Mouse (Mus musculus) left cerebral cortex, postnatal 4 days (tissue): ENCODE measurements around the gene Hspb2. TPM values are rescaled to one million over a fixed set of nuclear protein-coding genes. Genes with fewer than 3 reads are reported as not detected.
A peak's percentile ranks its signal among the peaks of the same experiment; 100 is the strongest.

Experiments
- DNase-seq: peaks from one replicate; pipeline ENCODE4 v3.0.0-alpha.2; 2022
- intact Hi-C: fragments of 180-260 bp; cut with DNase I; formaldehyde crosslinking; loops from one replicate; pipeline ENCODE4 v1.15.1; 2025
- total RNA-seq, 2 experiments: library from RNA; stranded (reverse); gene quantifications; 2 replicates each; pipeline ENCODE4 v1.2.3; 2021

Gene Hspb2
- total RNA-seq, 2 experiments from 2014 or later: 1.0 to 1.3 TPM

- DNase-seq: no peak
- intact Hi-C loops: no loop called here
Observed at GRCm38 (mm10) chr9:50751323-50751722, 831 bp downstream of the Hspb2 start, which contains the start of gene Cryab. TSS of gene Cryab (plus strand) at chr9:50751325.

GRCm38 (mm10) chr9:50750706-50751105 lies 1.4 kb downstream of the Hspb2 start:
- no peak for DNase-seq
- intact Hi-C loops: no loop called here

GRCm38 (mm10) chr9:50746214-50746677 lies 5.9 kb downstream of the Hspb2 start, which contains the start of gene 2310030G06Rik:
TSS of gene 2310030G06Rik (minus strand) at chr9:50746536.
- DNase-seq: no peak
- intact Hi-C loops: no loop called here

- DNase-seq: no peak
- intact Hi-C loops: no loop called here
Observed at GRCm38 (mm10) chr9:50745806-50746205, 6.3 kb downstream of the Hspb2 start.

GRCm38 (mm10) chr9:50742744-50743143 lies 9.4 kb downstream of the Hspb2 start:
- intact Hi-C loops: no loop called here

GRCm38 (mm10) chr9:50742261-50742660 lies 9.9 kb downstream of the Hspb2 start:
- DNase-seq: no peak

More at GRCm38 (mm10) chr9:50742744-50743143, 9.4 kb downstream of the Hspb2 start:
- no peak for DNase-seq

GRCm38 (mm10) chr9:50740867-50741784 lies 11.0 kb downstream of the Hspb2 start:
- intact Hi-C loops: no loop called here
- no peak for DNase-seq

More at GRCm38 (mm10) chr9:50742261-50742660, 9.9 kb downstream of the Hspb2 start:
- intact Hi-C loops: no loop called here

GRCm38 (mm10) chr9:50738914-50739870 lies 13.0 kb downstream of the Hspb2 start, which contains the start of gene Dixdc1:
TSS of gene Dixdc1 (minus strand) at chr9:50739517.
- intact Hi-C loops: no loop called here
- DNase-seq: peak; percentile 94

GRCm38 (mm10) chr9:50734989-50735388 lies 17.2 kb downstream of the Hspb2 start:
- DNase-seq: peak; percentile 54
- intact Hi-C loops: no loop called here

- no peak for DNase-seq
- intact Hi-C loops: no loop called here
Observed at GRCm38 (mm10) chr9:50732560-50732959, 19.6 kb downstream of the Hspb2 start.

- intact Hi-C loops: no loop called here
Observed at GRCm38 (mm10) chr9:50729600-50729999, 22.6 kb downstream of the Hspb2 start.

GRCm38 (mm10) chr9:50727925-50728651 lies 24.1 kb downstream of the Hspb2 start:
- intact Hi-C loops: no loop called here
- DNase-seq: peak; percentile 88

More at GRCm38 (mm10) chr9:50729600-50729999, 22.6 kb downstream of the Hspb2 start:
- no peak for DNase-seq

- no peak for DNase-seq
- intact Hi-C loops: no loop called here
Observed at GRCm38 (mm10) chr9:50727171-50727924, 24.8 kb downstream of the Hspb2 start.

GRCm38 (mm10) chr9:50725921-50726590 lies 26.1 kb downstream of the Hspb2 start:
- intact Hi-C loops: no loop called here
- DNase-seq: no peak

- intact Hi-C loops: no loop called here
- DNase-seq: no peak
Observed at GRCm38 (mm10) chr9:50724661-50725330, 27.4 kb downstream of the Hspb2 start.

GRCm38 (mm10) chr9:50724147-50724546 lies 28.0 kb downstream of the Hspb2 start:
- intact Hi-C loops: no loop called here
- no peak for DNase-seq

GRCm38 (mm10) chr9:50723406-50723805 lies 28.7 kb downstream of the Hspb2 start:
- peak; percentile 93 for DNase-seq
- intact Hi-C loops: no loop called here

- intact Hi-C loops: no loop called here
- peak; percentile 89 for DNase-seq
Observed at GRCm38 (mm10) chr9:50722451-50722911, 29.7 kb downstream of the Hspb2 start.
